Mouse (Mus musculus): ENCODE results near the gene Poglut1. TPM values are rescaled to one million over a fixed set of nuclear protein-coding genes. Genes with fewer than 3 reads are reported as not detected.

Gene Poglut1
- 0.06 and 0.08 TPM in 2 replicates for polyA plus RNA-seq (2012)

DNA sequence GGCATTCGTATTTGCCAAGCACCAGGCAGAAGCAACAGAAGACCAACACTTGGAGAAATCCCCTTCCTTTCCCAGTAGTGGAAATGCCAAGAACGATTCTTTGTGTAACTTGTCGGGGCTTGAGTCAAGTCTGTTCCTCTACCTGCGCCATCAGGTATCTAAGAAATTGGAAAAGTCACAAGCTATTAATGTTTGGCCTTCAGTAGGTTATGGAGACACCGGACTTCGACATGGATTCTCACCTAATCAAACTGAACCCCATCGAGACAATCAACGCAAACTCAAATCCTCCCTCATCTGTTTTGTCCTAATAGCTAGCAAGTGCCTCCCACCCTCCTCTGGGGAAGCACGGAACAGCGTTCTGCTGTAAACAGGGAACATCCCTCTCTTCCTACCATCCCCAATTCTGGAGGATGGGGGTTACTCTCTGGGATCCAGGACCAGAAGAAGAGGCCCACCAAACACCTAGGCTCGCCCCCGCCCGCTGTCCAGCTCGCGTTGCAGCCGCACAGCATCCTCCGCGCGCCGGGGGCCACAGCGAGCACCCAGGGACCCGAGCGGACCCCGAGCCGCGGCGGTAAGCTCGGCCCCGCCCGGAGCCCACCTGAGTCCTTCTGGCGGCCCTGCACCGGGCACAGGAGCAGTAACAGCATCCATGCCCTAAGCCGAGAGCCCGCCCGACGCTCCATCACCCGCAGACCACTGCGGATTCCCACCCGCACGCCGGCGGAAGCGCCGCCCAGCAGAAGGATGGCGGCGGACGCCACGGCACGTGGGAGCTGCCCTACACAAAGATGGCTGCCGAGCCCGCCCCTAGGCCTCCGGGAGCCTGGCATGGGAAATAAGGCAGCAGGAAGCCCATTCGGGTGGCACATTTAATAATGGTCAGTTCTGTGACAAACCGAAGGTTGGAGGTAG lies at the start of gene Poglut1:
Gene Poglut1, minus strand, starts transcription at position 780 of the 918 bp plus-strand sequence.
- H3K36me3 ChIP-seq (ENCODE audit: control insufficient read depth) = peaks cover 12% of the 10 kb centered on the region
- H3K4me3 ChIP-seq (replicated peaks) = peak within 1 kb of the TSS; percentile 81
- H3K4me1 ChIP-seq (ENCODE audit: control insufficient read depth) = peaks cover 22% of the 10 kb centered on the region
- H3K27me3 ChIP-seq (ENCODE audit: control insufficient read depth) = peaks cover 32% of the 10 kb centered on the region
- no peak for TF ChIP-seq TAL1 (IDR thresholded peaks at IDR 0.05; ENCODE audit: low read length)
- TF ChIP-seq GATA1 (IDR thresholded peaks at IDR 0.05; ENCODE audit: low read length) = no peak
- H3K9me3 ChIP-seq (ENCODE audit: control insufficient read depth, low read length) = no peaks in the 10 kb centered on the region

- TF ChIP-seq TAL1 (IDR thresholded peaks at IDR 0.05; ENCODE audit: low read length) = no peak
- TF ChIP-seq GATA1 (IDR thresholded peaks at IDR 0.05; ENCODE audit: low read length) = no peak
- H3K4me3 ChIP-seq (replicated peaks) = no peak overlapping the region
- H3K36me3 ChIP-seq (ENCODE audit: control insufficient read depth) = no peaks in the 10 kb centered on the region
- no peaks in the 10 kb centered on the region for H3K27me3 ChIP-seq (ENCODE audit: control insufficient read depth)
- H3K4me1 ChIP-seq (ENCODE audit: control insufficient read depth) = no peaks in the 10 kb centered on the region
- no peaks in the 10 kb centered on the region for H3K9me3 ChIP-seq (ENCODE audit: control insufficient read depth, low read length)
Measured at GRCm38 (mm10) chr16:38598986-38599680, 49.1 kb upstream of the Poglut1 start.

DNA sequence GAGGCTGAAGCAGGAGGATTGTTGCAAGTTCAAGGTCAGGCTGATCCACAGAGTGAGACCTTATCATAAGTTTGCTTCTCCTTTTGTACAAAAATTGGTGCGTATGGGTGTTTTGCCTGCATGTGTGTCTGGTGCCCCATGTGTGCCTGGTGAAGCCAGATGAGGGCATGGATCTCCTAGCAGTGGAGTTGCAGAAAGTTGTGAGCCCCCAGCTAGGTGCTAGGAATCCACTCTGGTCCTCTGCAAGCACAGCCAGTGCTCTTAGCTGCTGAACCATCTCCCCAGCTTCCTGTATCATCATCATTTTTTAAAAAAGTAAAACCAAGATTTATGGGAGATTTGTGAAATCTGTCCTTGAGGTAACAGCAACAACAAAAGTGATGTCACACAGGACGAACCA lies 46.6 kb upstream of the Poglut1 start:
- TF ChIP-seq TAL1 (IDR thresholded peaks at IDR 0.05; ENCODE audit: low read length) = no peak
- TF ChIP-seq GATA1 (IDR thresholded peaks at IDR 0.05; ENCODE audit: low read length) = no peak
- Histone ChIP-seq H3K36me3 (ENCODE audit: control insufficient read depth) (peaks cover 19% of the 10 kb centered on the region), H3K27me3 (ENCODE audit: control insufficient read depth) (no peaks in the 10 kb centered on the region), H3K9me3 (ENCODE audit: control insufficient read depth, low read length) (no peaks in the 10 kb centered on the region), H3K4me1 (ENCODE audit: control insufficient read depth) (no peaks in the 10 kb centered on the region), H3K4me3 (replicated peaks) (no peak overlapping the region)

DNA sequence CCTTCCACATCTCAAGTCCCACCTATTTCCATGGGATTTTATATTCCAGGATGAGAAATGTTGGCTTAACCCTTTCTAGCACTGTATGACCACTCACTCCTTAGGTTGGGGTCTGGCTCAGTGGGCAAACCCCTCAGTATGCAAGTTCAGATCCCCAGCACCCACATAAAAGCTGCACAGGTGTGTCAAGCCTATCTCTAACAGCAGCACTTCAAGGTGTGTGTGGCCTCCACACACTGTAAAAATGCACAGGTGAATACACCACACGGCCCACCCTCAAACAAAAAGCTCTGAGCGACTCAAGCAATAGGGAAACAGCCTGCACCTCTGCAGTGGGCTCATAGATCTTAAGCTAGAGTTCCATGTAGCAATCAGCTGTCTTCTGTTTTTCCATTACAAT lies 46.0 kb upstream of the Poglut1 start:
- Histone ChIP-seq H3K9me3 (ENCODE audit: control insufficient read depth, low read length) (no peaks in the 10 kb centered on the region), H3K4me1 (ENCODE audit: control insufficient read depth) (no peaks in the 10 kb centered on the region), H3K4me3 (replicated peaks) (no peak overlapping the region), H3K36me3 (ENCODE audit: control insufficient read depth) (peaks cover 24% of the 10 kb centered on the region), H3K27me3 (ENCODE audit: control insufficient read depth) (no peaks in the 10 kb centered on the region)
- TF ChIP-seq TAL1 (IDR thresholded peaks at IDR 0.05; ENCODE audit: low read length) = no peak
- TF ChIP-seq GATA1 (IDR thresholded peaks at IDR 0.05; ENCODE audit: low read length) = no peak

DNA sequence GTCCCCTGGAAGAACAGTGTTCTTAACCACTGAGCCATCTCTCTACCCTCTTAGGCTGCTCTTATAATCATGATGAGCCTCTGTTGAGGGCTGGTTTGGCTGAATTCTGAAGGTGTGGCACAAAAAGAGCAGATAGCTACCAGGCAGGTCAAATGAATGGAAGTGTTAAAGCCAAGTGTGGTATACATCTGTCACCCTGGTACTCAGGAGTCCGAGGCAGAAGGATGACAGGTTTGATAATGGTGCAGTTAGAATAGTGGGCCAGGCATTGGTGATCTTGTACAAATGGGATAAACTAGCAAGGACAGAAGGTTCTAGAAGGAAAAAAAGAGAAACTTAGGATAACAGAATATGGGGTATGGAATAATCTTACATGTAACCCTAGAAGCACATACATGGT lies 44.4 kb upstream of the Poglut1 start:
- H3K4me3 ChIP-seq (replicated peaks) = no peak overlapping the region
- no peaks in the 10 kb centered on the region for H3K27me3 ChIP-seq (ENCODE audit: control insufficient read depth)
- no peak for TF ChIP-seq TAL1 (IDR thresholded peaks at IDR 0.05; ENCODE audit: low read length)
- no peaks in the 10 kb centered on the region for H3K9me3 ChIP-seq (ENCODE audit: control insufficient read depth, low read length)
- H3K4me1 ChIP-seq (ENCODE audit: control insufficient read depth) = no peaks in the 10 kb centered on the region
- H3K36me3 ChIP-seq (ENCODE audit: control insufficient read depth) = peaks cover 29% of the 10 kb centered on the region

GRCm38 (mm10) chr16:38592946-38593345 lies 42.9 kb upstream of the Poglut1 start:
- Histone ChIP-seq H3K4me3 (replicated peaks) (no peak overlapping the region), H3K27me3 (ENCODE audit: control insufficient read depth) (no peaks in the 10 kb centered on the region), H3K4me1 (ENCODE audit: control insufficient read depth) (no peaks in the 10 kb centered on the region), H3K9me3 (ENCODE audit: control insufficient read depth, low read length) (no peaks in the 10 kb centered on the region), H3K36me3 (ENCODE audit: control insufficient read depth) (peaks cover 43% of the 10 kb centered on the region)
- no peak for TF ChIP-seq GATA1 (IDR thresholded peaks at IDR 0.05; ENCODE audit: low read length)
- TF ChIP-seq TAL1 (IDR thresholded peaks at IDR 0.05; ENCODE audit: low read length) = no peak

DNA sequence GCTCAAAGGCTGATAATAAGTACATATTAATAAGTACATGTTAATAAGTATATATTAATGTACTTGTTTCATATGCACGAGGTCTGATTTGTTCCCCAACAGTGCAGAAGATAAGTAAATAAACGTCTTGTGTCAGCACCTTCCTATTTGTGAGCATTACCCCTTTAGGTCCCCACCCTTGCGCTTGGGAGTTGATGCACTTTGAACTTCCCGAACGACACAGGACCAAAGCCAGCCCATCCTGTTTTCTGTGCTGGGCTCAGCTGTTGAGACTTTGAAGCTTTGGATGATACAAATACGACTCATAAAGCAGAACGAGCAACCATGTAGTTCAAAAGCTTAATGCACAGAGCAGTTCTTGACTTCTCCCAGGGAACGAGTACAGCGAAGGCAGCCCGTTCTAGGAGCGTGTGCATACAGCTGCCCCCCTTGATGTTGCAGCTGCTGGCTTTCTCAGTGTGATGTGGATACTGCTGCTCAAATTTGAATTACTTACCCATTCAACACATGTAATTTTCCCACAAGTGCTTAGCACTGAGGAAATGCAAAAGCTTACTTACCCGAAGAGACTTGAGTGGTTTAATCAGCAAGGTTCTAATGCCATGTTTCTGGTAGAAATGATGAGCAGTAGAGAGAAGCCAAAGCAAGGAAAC lies 42.1 kb upstream of the Poglut1 start:
- Histone ChIP-seq H3K36me3 (ENCODE audit: control insufficient read depth) (peaks cover 51% of the 10 kb centered on the region), H3K9me3 (ENCODE audit: control insufficient read depth, low read length) (no peaks in the 10 kb centered on the region), H3K27me3 (ENCODE audit: control insufficient read depth) (no peaks in the 10 kb centered on the region), H3K4me1 (ENCODE audit: control insufficient read depth) (no peaks in the 10 kb centered on the region), H3K4me3 (replicated peaks) (no peak overlapping the region)
- TF ChIP-seq TAL1 (IDR thresholded peaks at IDR 0.05; ENCODE audit: low read length) (no peak), GATA1 (IDR thresholded peaks at IDR 0.05; ENCODE audit: low read length) (no peak)

- Histone ChIP-seq H3K9me3 (ENCODE audit: control insufficient read depth, low read length) (no peaks in the 10 kb centered on the region), H3K36me3 (ENCODE audit: control insufficient read depth) (peaks cover 57% of the 10 kb centered on the region), H3K4me3 (replicated peaks) (no peak overlapping the region), H3K27me3 (ENCODE audit: control insufficient read depth) (no peaks in the 10 kb centered on the region), H3K4me1 (ENCODE audit: control insufficient read depth) (no peaks in the 10 kb centered on the region)
- TF ChIP-seq GATA1 (IDR thresholded peaks at IDR 0.05; ENCODE audit: low read length) (no peak), TAL1 (IDR thresholded peaks at IDR 0.05; ENCODE audit: low read length) (no peak)
Measured at GRCm38 (mm10) chr16:38591506-38591905, 41.4 kb upstream of the Poglut1 start.

- H3K9me3 ChIP-seq (ENCODE audit: control insufficient read depth, low read length) = no peaks in the 10 kb centered on the region
- H3K4me1 ChIP-seq (ENCODE audit: control insufficient read depth) = peaks cover 8% of the 10 kb centered on the region
- H3K27me3 ChIP-seq (ENCODE audit: control insufficient read depth) = no peaks in the 10 kb centered on the region
- peaks cover 84% of the 10 kb centered on the region for H3K36me3 ChIP-seq (ENCODE audit: control insufficient read depth)
- TF ChIP-seq GATA1 (IDR thresholded peaks at IDR 0.05; ENCODE audit: low read length) (no peak), TAL1 (IDR thresholded peaks at IDR 0.05; ENCODE audit: low read length) (no peak)
- no peak overlapping the region for H3K4me3 ChIP-seq (replicated peaks)
Measured at GRCm38 (mm10) chr16:38587572-38587971, 37.5 kb upstream of the Poglut1 start.
